Mouse (Mus musculus): Measurements from ENCODE around the gene Gopc. TPM values are rescaled to one million over a fixed set of nuclear protein-coding genes. Genes with fewer than 3 reads are reported as not detected.

Gene Gopc
- total and polyA plus RNA-seq, 3 experiments, result 1.9 to 15.0 (median 14.1) TPM

DNA sequence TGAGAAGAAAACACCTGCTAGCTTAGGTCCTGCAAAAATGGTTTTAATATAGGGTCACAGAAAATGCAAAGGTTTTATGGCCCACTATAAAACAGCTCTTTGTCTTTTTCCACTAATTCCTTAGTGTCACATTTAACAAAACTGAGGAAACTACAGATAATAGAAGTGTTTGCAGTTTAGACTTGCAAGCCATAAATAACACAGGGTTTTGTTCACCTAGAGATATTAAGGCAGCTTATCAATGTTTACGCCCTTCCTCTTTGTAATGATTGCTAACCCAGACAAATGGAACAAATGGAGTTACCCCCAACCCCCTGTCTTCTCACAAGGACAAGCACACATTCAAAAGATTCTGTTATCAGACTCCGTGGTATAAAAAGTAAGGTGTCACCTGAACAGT lies 9.3 kb upstream of the Gopc start:
- no peaks in the 10 kb centered on the region for H3K4me1 ChIP-seq (ENCODE audit: insufficient read depth, low read depth, low read length)
- DNase-seq (ENCODE audit: low spot score), result no peak
- no peaks in the 10 kb centered on the region for H3K36me3 ChIP-seq (replicated peaks)
- H3K4me3 ChIP-seq (ENCODE audit: low read depth, low read length), result no peak overlapping the region
- H3K27me3 ChIP-seq (ENCODE audit: insufficient read depth, low read length), result no peaks in the 10 kb centered on the region
- no peak for TF ChIP-seq CTCF (IDR thresholded peaks at IDR 0.05; ENCODE audit: low read depth, low read length)
- TF ChIP-seq TAL1 (conservative IDR thresholded peaks at IDR 0.05; ENCODE audit: low read depth, low read length), result no peak
- no peak for TF ChIP-seq POLR2AphosphoS5 (IDR thresholded peaks at IDR 0.05; ENCODE audit: insufficient replicate concordance, low read depth, low read length)
- no peak for TF ChIP-seq GATA1 (IDR thresholded peaks at IDR 0.05; ENCODE audit: borderline replicate concordance, low read length)
- no peak for TF ChIP-seq GATA2 (IDR thresholded peaks at IDR 0.05; ENCODE audit: borderline replicate concordance, low read depth, low read length)
- ATAC-seq (ENCODE audit: extremely low read depth, insufficient number of reproducible peaks, low FRiP score, poor library complexity, severe bottlenecking), result no peak
- no peaks in the 10 kb centered on the region for H3K9me3 ChIP-seq (replicated peaks)

DNA sequence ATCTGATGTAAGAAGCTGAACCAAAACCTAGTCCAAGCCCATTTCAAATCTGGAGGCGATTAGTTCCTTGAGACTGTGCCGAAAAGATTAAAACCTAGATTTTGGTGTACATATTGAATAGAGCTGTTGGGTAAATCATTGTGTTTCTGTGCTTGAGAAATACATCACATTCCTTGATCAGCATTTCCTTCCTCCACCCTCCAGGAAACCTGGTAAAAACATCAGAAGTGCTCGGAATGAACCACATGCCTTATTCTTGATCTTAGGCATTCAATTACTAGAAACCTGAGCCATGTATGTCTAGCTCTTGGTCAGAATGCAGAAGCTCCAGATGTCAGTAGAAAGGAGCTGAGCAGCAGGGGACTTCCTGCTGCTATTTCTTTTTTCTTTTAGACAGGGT lies 7.5 kb upstream of the Gopc start:
- no peaks in the 10 kb centered on the region for H3K4me1 ChIP-seq (ENCODE audit: insufficient read depth, low read depth, low read length)
- no peaks in the 10 kb centered on the region for H3K9me3 ChIP-seq (replicated peaks)
- DNase-seq (ENCODE audit: low spot score) (no peak), ATAC-seq (ENCODE audit: extremely low read depth, insufficient number of reproducible peaks, low FRiP score, poor library complexity, severe bottlenecking) (no peak)
- TF ChIP-seq POLR2AphosphoS5 (IDR thresholded peaks at IDR 0.05; ENCODE audit: insufficient replicate concordance, low read depth, low read length) (no peak), GATA1 (IDR thresholded peaks at IDR 0.05; ENCODE audit: borderline replicate concordance, low read length) (no peak), TAL1 (conservative IDR thresholded peaks at IDR 0.05; ENCODE audit: low read depth, low read length) (no peak), GATA2 (IDR thresholded peaks at IDR 0.05; ENCODE audit: borderline replicate concordance, low read depth, low read length) (no peak), CTCF (IDR thresholded peaks at IDR 0.05; ENCODE audit: low read depth, low read length) (no peak)
- H3K27me3 ChIP-seq (ENCODE audit: insufficient read depth, low read length), result no peaks in the 10 kb centered on the region
- H3K36me3 ChIP-seq (replicated peaks), result no peaks in the 10 kb centered on the region
- H3K4me3 ChIP-seq (ENCODE audit: low read depth, low read length), result no peak overlapping the region

DNA sequence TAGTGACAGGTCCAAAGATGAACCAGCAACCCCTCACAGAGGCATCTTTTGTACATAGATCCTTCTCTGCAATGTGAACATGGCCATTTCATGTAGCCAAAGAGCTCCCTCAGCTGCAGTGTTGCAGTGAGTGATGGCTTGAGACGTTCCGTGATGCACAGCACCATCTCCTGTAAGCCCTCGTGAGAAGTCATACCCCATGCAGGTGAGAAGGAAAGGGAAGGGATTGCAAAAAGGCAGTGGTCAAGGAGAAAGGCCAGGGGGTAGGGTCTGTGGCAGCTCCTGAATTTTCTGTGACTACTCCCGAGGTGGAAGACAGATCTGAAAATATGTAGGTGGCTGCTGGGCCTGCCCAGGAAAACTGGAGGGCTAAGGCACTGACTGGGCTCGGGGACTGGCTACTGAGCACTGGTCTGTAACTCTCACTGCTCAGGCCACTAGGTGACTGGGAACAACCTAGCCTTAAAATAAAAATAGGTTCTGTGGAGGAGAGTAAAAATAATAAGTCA lies 7.1 kb upstream of the Gopc start, which contains the start of gene Nepn:
Gene Nepn, plus strand, starts transcription at position 51 of the 509 bp plus-strand sequence.
- no peak for TF ChIP-seq CTCF (IDR thresholded peaks at IDR 0.05; ENCODE audit: low read depth, low read length)
- H3K4me1 ChIP-seq (ENCODE audit: insufficient read depth, low read depth, low read length), result no peaks in the 10 kb centered on the region
- no peaks in the 10 kb centered on the region for H3K27me3 ChIP-seq (ENCODE audit: insufficient read depth, low read length)
- DNase-seq (ENCODE audit: low spot score), result no peak
- H3K9me3 ChIP-seq (replicated peaks), result no peaks in the 10 kb centered on the region
- no peaks in the 10 kb centered on the region for H3K36me3 ChIP-seq (replicated peaks)
- ATAC-seq (ENCODE audit: extremely low read depth, insufficient number of reproducible peaks, low FRiP score, poor library complexity, severe bottlenecking), result no peak
- no peak within 1 kb of the TSS for H3K4me3 ChIP-seq (ENCODE audit: low read depth, low read length)

DNA sequence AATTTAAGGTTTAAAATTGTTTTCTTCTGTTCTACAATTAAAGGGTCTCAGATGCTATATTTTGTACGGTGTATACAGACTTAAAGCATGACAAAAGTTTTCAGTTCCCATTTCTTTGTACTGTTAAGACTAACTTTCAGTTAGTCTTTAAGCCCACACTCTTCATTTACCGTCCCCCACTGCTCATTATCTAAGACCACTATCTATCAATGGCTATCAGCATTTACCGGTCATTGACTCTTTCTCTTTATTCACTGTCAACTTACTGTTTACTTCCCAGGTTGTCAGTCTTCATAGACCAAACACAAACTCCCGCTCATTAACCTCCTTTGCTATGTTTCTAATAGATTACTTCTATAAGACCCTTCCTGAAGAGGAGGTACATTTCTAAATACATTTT lies 5.3 kb upstream of the Gopc start:
- TF ChIP-seq GATA2 (IDR thresholded peaks at IDR 0.05; ENCODE audit: borderline replicate concordance, low read depth, low read length) (no peak), TAL1 (conservative IDR thresholded peaks at IDR 0.05; ENCODE audit: low read depth, low read length) (no peak), CTCF (IDR thresholded peaks at IDR 0.05; ENCODE audit: low read depth, low read length) (no peak), GATA1 (IDR thresholded peaks at IDR 0.05; ENCODE audit: borderline replicate concordance, low read length) (no peak), POLR2AphosphoS5 (IDR thresholded peaks at IDR 0.05; ENCODE audit: insufficient replicate concordance, low read depth, low read length) (no peak)
- Histone ChIP-seq H3K27me3 (ENCODE audit: insufficient read depth, low read length) (no peaks in the 10 kb centered on the region), H3K4me1 (ENCODE audit: insufficient read depth, low read depth, low read length) (peaks cover 7% of the 10 kb centered on the region; the same call in 1 of the 2 replicates), H3K4me3 (ENCODE audit: low read depth, low read length) (no peak overlapping the region), H3K36me3 (replicated peaks) (no peaks in the 10 kb centered on the region), H3K9me3 (replicated peaks) (no peaks in the 10 kb centered on the region)
- ATAC-seq (ENCODE audit: extremely low read depth, insufficient number of reproducible peaks, low FRiP score, poor library complexity, severe bottlenecking) (no peak), DNase-seq (ENCODE audit: low spot score) (no peak)

DNA sequence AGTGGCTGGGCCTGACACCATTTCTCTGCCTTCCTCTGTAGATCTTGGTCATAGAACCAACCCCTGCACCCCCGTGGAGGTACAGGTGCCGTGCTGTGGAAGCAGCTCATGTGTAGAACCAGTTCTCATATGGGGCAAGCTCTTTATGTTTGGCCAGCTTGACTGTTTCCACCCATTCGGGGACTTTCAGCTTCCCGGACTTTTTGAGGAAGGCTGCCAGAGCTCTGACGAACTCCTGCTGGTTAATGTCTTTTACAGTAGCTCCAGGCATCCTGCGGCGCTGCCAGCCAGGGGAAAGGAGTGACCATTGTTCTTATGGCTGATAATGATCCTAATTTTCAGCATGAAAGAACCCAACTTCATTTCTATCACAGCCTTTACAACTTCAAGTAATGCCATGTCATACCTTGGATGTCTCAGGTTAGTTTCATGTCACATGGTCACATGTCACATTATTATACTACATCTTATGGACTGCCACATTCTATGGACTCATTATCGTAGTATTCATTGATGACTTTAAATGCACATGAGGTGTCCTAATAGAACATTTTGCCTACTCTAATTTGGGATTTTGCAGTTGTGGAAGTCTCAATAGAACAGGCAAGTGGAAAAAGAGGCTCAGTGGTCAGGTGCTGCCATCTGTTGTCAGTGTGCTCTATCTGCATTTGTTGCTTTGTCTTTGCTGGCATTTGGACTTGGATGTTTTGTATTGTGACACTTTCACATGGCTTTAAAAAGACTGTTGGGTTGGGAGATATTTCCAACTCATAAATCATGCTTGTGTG lies 3.1 kb upstream of the Gopc start:
- Histone ChIP-seq H3K36me3 (replicated peaks) (no peaks in the 10 kb centered on the region), H3K4me1 (ENCODE audit: insufficient read depth, low read depth, low read length) (peaks cover 7% of the 10 kb centered on the region; the same call in 1 of the 2 replicates), H3K27me3 (ENCODE audit: insufficient read depth, low read length) (no peaks in the 10 kb centered on the region), H3K9me3 (replicated peaks) (no peaks in the 10 kb centered on the region), H3K4me3 (ENCODE audit: low read depth, low read length) (no peak overlapping the region)
- TF ChIP-seq GATA2 (IDR thresholded peaks at IDR 0.05; ENCODE audit: borderline replicate concordance, low read depth, low read length) (no peak), POLR2AphosphoS5 (IDR thresholded peaks at IDR 0.05; ENCODE audit: insufficient replicate concordance, low read depth, low read length) (no peak), TAL1 (conservative IDR thresholded peaks at IDR 0.05; ENCODE audit: low read depth, low read length) (no peak), GATA1 (IDR thresholded peaks at IDR 0.05; ENCODE audit: borderline replicate concordance, low read length) (no peak), CTCF (IDR thresholded peaks at IDR 0.05; ENCODE audit: low read depth, low read length) (no peak)
- ATAC-seq (ENCODE audit: extremely low read depth, insufficient number of reproducible peaks, low FRiP score, poor library complexity, severe bottlenecking) (no peak), DNase-seq (ENCODE audit: low spot score) (no peak)

DNA sequence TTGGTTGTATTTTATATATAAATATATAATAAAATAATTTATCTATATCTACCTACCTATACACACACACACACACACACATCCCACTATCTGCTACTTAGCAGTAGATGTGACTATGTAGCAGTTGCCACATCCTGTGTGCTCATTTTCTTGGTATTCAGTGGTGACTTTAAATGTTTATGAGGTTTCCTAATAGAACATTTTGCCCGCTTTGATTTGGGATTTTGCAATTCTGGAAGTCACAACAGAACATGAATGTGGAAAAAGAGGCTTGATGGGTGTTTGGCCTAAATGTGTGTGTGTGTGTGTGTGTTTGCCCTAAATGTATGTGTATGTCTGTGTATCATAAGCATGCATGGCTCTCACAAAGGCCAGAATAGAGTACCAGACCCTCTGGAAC lies 1.6 kb upstream of the Gopc start:
- Histone ChIP-seq H3K27me3 (ENCODE audit: insufficient read depth, low read length) (no peaks in the 10 kb centered on the region), H3K4me1 (ENCODE audit: insufficient read depth, low read depth, low read length) (peaks cover 7% of the 10 kb centered on the region; the same call in 1 of the 2 replicates), H3K4me3 (ENCODE audit: low read depth, low read length) (no peak overlapping the region), H3K9me3 (replicated peaks) (no peaks in the 10 kb centered on the region), H3K36me3 (replicated peaks) (no peaks in the 10 kb centered on the region)
- no peak for ATAC-seq (ENCODE audit: extremely low read depth, insufficient number of reproducible peaks, low FRiP score, poor library complexity, severe bottlenecking)
- no peak for TF ChIP-seq CTCF (IDR thresholded peaks at IDR 0.05; ENCODE audit: low read depth, low read length)
- no peak for TF ChIP-seq POLR2AphosphoS5 (IDR thresholded peaks at IDR 0.05; ENCODE audit: insufficient replicate concordance, low read depth, low read length)
- TF ChIP-seq GATA1 (IDR thresholded peaks at IDR 0.05; ENCODE audit: borderline replicate concordance, low read length), result no peak
- no peak for TF ChIP-seq GATA2 (IDR thresholded peaks at IDR 0.05; ENCODE audit: borderline replicate concordance, low read depth, low read length)
- TF ChIP-seq TAL1 (conservative IDR thresholded peaks at IDR 0.05; ENCODE audit: low read depth, low read length), result no peak
- DNase-seq (ENCODE audit: low spot score), result no peak
